Mouse (Mus musculus): ENCODE measurements around the gene Map3k12.

The Map3k12 gene

GRCm38 (mm10) chr15:102519211-102520141, 2.6 kb upstream of the Map3k12 start:
- DNase-seq (ENCODE audit: low spot score) = no peak

- no peak for DNase-seq (ENCODE audit: low spot score)
These were observed 2.0 kb upstream of the Map3k12 start for GRCm38 (mm10) chr15:102518859-102519201.

- DNase-seq (ENCODE audit: low spot score) = peak; percentile 100
These were observed 1.4 kb upstream of the Map3k12 start, which contains the start of gene Tarbp2 for GRCm38 (mm10) chr15:102517976-102518858. Gene Tarbp2, plus strand, starts transcription at chr15:102518192.

GRCm38 (mm10) chr15:102517631-102517975, 739 bp upstream of the Map3k12 start:
- DNase-seq (ENCODE audit: low spot score) = no peak

GRCm38 (mm10) chr15:102516293-102516692, 571 bp downstream of the Map3k12 start:
- no peak for DNase-seq (ENCODE audit: low spot score)

- no peak for DNase-seq (ENCODE audit: low spot score)
These were observed 1.1 kb downstream of the Map3k12 start for GRCm38 (mm10) chr15:102515791-102516190.

- no peak for DNase-seq (ENCODE audit: low spot score)
These were observed 1.6 kb downstream of the Map3k12 start for GRCm38 (mm10) chr15:102515261-102515660.

- no peak for DNase-seq (ENCODE audit: low spot score)
These were observed 3.9 kb downstream of the Map3k12 start for GRCm38 (mm10) chr15:102513004-102513403.

GRCm38 (mm10) chr15:102512471-102512870, 4.4 kb downstream of the Map3k12 start:
- DNase-seq (ENCODE audit: low spot score) = no peak

- peak; percentile 9 for DNase-seq (ENCODE audit: low spot score)
These were observed 4.9 kb downstream of the Map3k12 start for GRCm38 (mm10) chr15:102512010-102512409.

- DNase-seq (ENCODE audit: low spot score) = peak; percentile 8
These were observed 5.5 kb downstream of the Map3k12 start for GRCm38 (mm10) chr15:102511285-102511833.

- peak; percentile 90 for DNase-seq (ENCODE audit: low spot score)
These were observed 6.1 kb downstream of the Map3k12 start for GRCm38 (mm10) chr15:102510590-102511284.

GRCm38 (mm10) chr15:102510110-102510509, 6.8 kb downstream of the Map3k12 start:
- peak; percentile 47 for DNase-seq (ENCODE audit: low spot score)

- peak; percentile 3 for DNase-seq (ENCODE audit: low spot score)
These were observed 8.5 kb downstream of the Map3k12 start for GRCm38 (mm10) chr15:102508336-102508735.

- DNase-seq (ENCODE audit: low spot score) = peak; percentile 4
These were observed 9.3 kb downstream of the Map3k12 start for GRCm38 (mm10) chr15:102507561-102507960.

GRCm38 (mm10) chr15:102506864-102507263, 10.0 kb downstream of the Map3k12 start:
- peak; percentile 2 for DNase-seq (ENCODE audit: low spot score)

GRCm38 (mm10) chr15:102506464-102506830, 10.4 kb downstream of the Map3k12 start:
- no peak for DNase-seq (ENCODE audit: low spot score)

- peak; percentile 2 for DNase-seq (ENCODE audit: low spot score)
These were observed 10.9 kb downstream of the Map3k12 start for GRCm38 (mm10) chr15:102505770-102506463.

GRCm38 (mm10) chr15:102505073-102505769, 11.6 kb downstream of the Map3k12 start:
- DNase-seq (ENCODE audit: low spot score) = peak; percentile 8

- DNase-seq (ENCODE audit: low spot score) = peak; percentile 3
These were observed 12.7 kb downstream of the Map3k12 start for GRCm38 (mm10) chr15:102503924-102504782.

All from layer of hippocampus, adult 11-12 months (tissue).